Mouse (Mus musculus) myocyte (in vitro differentiated cells): ENCODE results near the gene Lrp2bp. TPM values are rescaled to one million over a fixed set of nuclear protein-coding genes. Genes with fewer than 3 reads are reported as not detected.
A peak's percentile ranks its signal among the peaks of the same experiment; 100 is the strongest.

Experiments used
- H3K27me3 ChIP-seq: one replicate; pipeline ENCODE4 v1.6.1; 2011; ENCODE audit not compliant: control insufficient read depth, insufficient read depth, insufficient read length
- H3K36me3 ChIP-seq: one replicate; pipeline ENCODE4 v1.6.1; 2011; ENCODE audit not compliant: control insufficient read depth, insufficient read depth
- H3K4me2 ChIP-seq: one replicate; pipeline ENCODE4 v1.6.1; 2011; ENCODE audit warnings: low read depth, control low read depth
- H3K4me3 ChIP-seq: one replicate; pipeline ENCODE4 v1.5.1; 2011; ENCODE audit warnings: mild to moderate bottlenecking, control low read depth, moderate library complexity
- H3K79me2 ChIP-seq: one replicate; pipeline ENCODE4 v1.6.1; 2011; ENCODE audit not compliant: control insufficient read depth, insufficient read depth
- H3ac ChIP-seq: one replicate; pipeline ENCODE4 v1.6.1; 2011; ENCODE audit not compliant: control insufficient read depth, insufficient read length
- CEBPB ChIP-seq: IDR thresholded peaks from 2 replicates; pipeline ENCODE4 v1.6.1; 2011; ENCODE audit warnings: mild to moderate bottlenecking, moderate library complexity; ENCODE audit not compliant: poor library complexity, insufficient read depth, severe bottlenecking
- E2F4 ChIP-seq: IDR thresholded peaks from one replicate; pipeline ENCODE4 v1.6.1; 2011; ENCODE audit warnings: mild to moderate bottlenecking, control low read depth, moderate library complexity; ENCODE audit not compliant: insufficient read depth
- MAX ChIP-seq: IDR thresholded peaks from one replicate; pipeline ENCODE4 v1.6.1; 2011; ENCODE audit warnings: low read depth, mild to moderate bottlenecking, control low read depth
- MYOD1 ChIP-seq, 3 experiments: IDR thresholded peaks; one replicate each; pipeline ENCODE4 v1.6.1; 2011; ENCODE audit warnings: control low read depth in 2 of 3, low read depth in 2 of 3, mild to moderate bottlenecking in 2 of 3, moderate library complexity in 1 of 3; ENCODE audit not compliant: insufficient read length in 2 of 3, control insufficient read depth in 1 of 3
- MYOG ChIP-seq, 3 experiments: IDR thresholded peaks; one replicate each; pipeline ENCODE4 v1.6.1; 2011; ENCODE audit warnings: control low read depth in 2 of 3, low read depth in 2 of 3, mild to moderate bottlenecking in 2 of 3; ENCODE audit not compliant: insufficient read length in 2 of 3, control insufficient read depth in 1 of 3, insufficient read depth in 1 of 3
- POLR2A ChIP-seq: IDR thresholded peaks from one replicate; pipeline ENCODE4 v1.6.1; 2011; ENCODE audit warnings: low read depth, mild to moderate bottlenecking, control low read depth, moderate library complexity; ENCODE audit not compliant: insufficient read length
- POLR2AphosphoS2 ChIP-seq: IDR thresholded peaks from one replicate; pipeline ENCODE4 v1.6.1; 2011; ENCODE audit warnings: low read depth, control low read depth; ENCODE audit not compliant: insufficient read length
- REST ChIP-seq: IDR thresholded peaks from one replicate; pipeline ENCODE4 v1.6.1; 2011; ENCODE audit warnings: mild to moderate bottlenecking, control low read depth, moderate library complexity; ENCODE audit not compliant: insufficient read depth, insufficient read length
- SRF ChIP-seq: IDR thresholded peaks from one replicate; pipeline ENCODE4 v1.6.1; 2011; ENCODE audit warnings: low read depth; ENCODE audit not compliant: control insufficient read depth, insufficient read length
- TCF12 ChIP-seq: IDR thresholded peaks from one replicate; pipeline ENCODE4 v1.6.1; 2011; ENCODE audit warnings: mild to moderate bottlenecking, control low read depth; ENCODE audit not compliant: poor library complexity, insufficient read depth, severe bottlenecking
- TCF3 ChIP-seq: IDR thresholded peaks from one replicate; pipeline ENCODE4 v1.6.1; 2011; ENCODE audit warnings: low read depth, control low read depth; ENCODE audit not compliant: insufficient read length
- USF1 ChIP-seq: IDR thresholded peaks from one replicate; pipeline ENCODE4 v1.6.1; 2011; ENCODE audit warnings: low read depth, mild to moderate bottlenecking, control low read depth, moderate library complexity
- polyA plus RNA-seq: library from polyadenylated mRNA; unstranded; fragments of >200 nt; fragmentation: generic; extraction: Trizol; gene quantifications from one replicate; pipeline ENCODE4 v1.2.1, GENCODE M21; 2012; ENCODE audit warnings: missing spikeins

Lrp2bp gene
- 0.08 TPM for polyA plus RNA-seq

DNA sequence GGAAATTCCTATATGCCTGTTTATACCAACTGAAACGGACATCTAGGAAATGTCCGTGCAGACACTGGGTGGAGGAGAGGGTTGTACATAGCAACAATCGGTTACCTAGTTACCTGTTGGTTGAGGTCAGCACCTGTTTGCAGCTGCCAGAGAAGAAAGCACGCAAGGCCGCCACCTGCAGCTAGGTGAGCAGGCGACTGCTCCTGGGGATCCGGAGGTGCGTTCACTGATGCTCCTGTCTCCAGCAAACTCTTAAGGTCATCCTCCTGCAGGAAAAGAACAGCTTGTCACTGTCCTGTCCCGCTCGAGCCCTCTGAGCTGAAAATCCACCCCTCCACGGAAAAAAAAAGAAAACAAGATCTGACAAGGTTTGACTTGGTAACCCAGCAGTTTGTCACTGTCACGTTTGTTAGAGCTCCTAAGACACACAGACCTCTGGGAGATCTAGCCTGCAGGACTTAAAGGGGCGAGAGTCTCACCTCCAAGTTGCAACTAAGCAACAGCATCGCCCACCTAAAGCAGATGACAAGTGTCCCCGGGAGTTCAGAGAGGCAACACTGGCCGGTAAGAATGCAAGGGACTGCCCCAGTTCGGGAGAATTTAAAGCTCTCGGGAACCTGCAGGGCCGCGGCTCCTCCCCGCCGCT lies at the start of gene Lrp2bp:
TSS of gene Lrp2bp (plus strand) at position 166 of the 646 bp plus-strand sequence.
- Histone ChIP-seq H3K27me3 (no peaks in the 10 kb centered on the region), H3ac (peak within 1 kb of the TSS; percentile 27), H3K79me2 (no peaks in the 10 kb centered on the region), H3K36me3 (peaks cover 14% of the 10 kb centered on the region), H3K4me2 (peak within 1 kb of the TSS; percentile 91), H3K4me3 (peak within 1 kb of the TSS; percentile 33)
- TF ChIP-seq MAX (no peak), SRF (no peak), POLR2AphosphoS2 (peak; percentile 34), E2F4 (no peak), MYOD1 (IDR thresholded peaks at IDR 0.05; ENCODE audit: control insufficient read depth in 1 of 3, insufficient read length in 2 of 3, low read depth in 2 of 3) (no peak), CEBPB (no peak), REST (no peak), USF1 (no peak)

DNA sequence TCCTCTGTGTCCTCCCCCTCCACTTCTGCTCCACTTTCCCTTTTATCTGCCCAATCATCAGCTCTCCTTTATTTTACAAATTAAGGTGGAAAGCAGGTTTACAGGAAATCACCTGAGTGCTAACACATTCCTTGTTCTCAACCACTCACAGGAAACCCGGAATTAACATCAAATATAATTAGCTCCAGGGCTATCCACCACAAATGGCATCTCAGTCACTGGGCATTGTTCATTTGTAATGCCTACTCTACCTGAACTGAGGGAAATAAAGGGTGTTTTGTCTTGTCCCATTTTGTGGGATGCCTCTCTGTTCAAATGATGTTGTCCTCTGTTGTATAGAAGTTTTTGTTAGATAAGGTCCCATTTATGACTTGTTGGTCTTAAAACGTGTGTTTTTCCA lies 48.5 kb upstream of the Lrp2bp start:
- Histone ChIP-seq H3K27me3 (no peaks in the 10 kb centered on the region), H3K4me3 (no peak overlapping the region), H3ac (no peak overlapping the region), H3K4me2 (no peak overlapping the region), H3K79me2 (no peaks in the 10 kb centered on the region), H3K36me3 (no peaks in the 10 kb centered on the region)
- TF ChIP-seq CEBPB = no peak
- TF ChIP-seq MYOD1 (IDR thresholded peaks at IDR 0.05; ENCODE audit: control insufficient read depth in 1 of 3, insufficient read length in 2 of 3, low read depth in 2 of 3) = no peak
- TF ChIP-seq POLR2AphosphoS2 = no peak
- TF ChIP-seq REST = no peak
- TF ChIP-seq SRF = no peak
- TF ChIP-seq MYOG (IDR thresholded peaks at IDR 0.05; ENCODE audit: control insufficient read depth in 1 of 3, insufficient read depth in 1 of 3, insufficient read length in 2 of 3, low read depth in 2 of 3) = no peak
- no peak for TF ChIP-seq TCF12
- TF ChIP-seq TCF3 = no peak

DNA sequence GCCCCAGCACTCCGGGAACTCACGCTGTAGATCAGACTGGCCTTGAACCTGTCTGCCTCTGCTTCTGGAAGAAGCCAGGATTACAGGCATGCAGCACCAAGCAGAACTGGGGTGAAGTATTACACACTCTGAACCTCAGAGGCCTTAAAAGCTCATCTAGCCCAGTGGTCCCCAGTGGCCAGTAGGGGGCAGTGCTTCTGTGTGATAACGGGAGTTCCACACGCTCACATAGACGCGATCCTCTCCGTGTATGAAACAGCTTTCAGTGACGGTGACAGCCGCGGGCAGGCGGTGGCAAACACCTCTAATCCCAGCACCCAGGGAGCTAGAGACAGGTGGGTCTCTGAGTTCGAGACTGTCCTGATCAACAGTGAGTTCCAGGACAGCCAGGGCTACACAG lies 28.2 kb upstream of the Lrp2bp start:
- no peaks in the 10 kb centered on the region for H3K27me3 ChIP-seq
- H3K4me2 ChIP-seq = no peak overlapping the region
- no peak overlapping the region for H3K4me3 ChIP-seq
- H3K36me3 ChIP-seq = no peaks in the 10 kb centered on the region
- H3ac ChIP-seq = no peak overlapping the region
- TF ChIP-seq POLR2AphosphoS2 = no peak
- no peak for TF ChIP-seq REST
- TF ChIP-seq MYOG (IDR thresholded peaks at IDR 0.05; ENCODE audit: control insufficient read depth in 1 of 3, insufficient read depth in 1 of 3, insufficient read length in 2 of 3, low read depth in 2 of 3) = no peak
- no peak for TF ChIP-seq CEBPB
- TF ChIP-seq SRF = no peak
- TF ChIP-seq MAX = no peak
- no peak for TF ChIP-seq TCF3
- peaks cover 4% of the 10 kb centered on the region for H3K79me2 ChIP-seq

DNA sequence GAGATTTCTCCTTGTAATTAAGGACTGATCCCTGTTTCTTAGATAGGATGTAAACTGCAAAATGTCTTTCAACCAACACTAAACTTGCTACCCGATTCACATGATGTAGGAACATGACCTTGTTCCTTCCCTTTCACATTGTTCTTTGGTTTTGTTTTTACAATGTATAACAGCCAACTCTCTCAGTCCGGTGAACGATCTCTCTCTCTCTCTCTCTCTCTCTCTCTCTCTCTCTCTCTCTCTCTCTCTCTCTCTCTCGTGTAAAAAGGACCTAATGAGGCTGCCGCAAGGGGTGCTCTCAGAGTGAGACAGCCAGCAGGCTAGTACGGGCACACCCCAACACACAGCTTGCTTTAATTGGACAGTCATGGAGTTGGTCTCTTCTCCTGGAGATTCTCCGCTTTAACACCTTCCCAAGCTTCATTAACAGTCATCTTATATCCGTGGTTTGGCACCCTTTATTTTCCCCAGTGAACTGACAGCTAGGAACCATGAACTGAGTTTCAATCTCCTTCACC lies 25.1 kb upstream of the Lrp2bp start:
- Histone ChIP-seq H3K36me3 (no peaks in the 10 kb centered on the region), H3K4me2 (peak overlapping the region; percentile 99), H3K79me2 (peaks cover 16% of the 10 kb centered on the region), H3K27me3 (no peaks in the 10 kb centered on the region), H3ac (no peak overlapping the region), H3K4me3 (peak overlapping the region; percentile 71)
- TF ChIP-seq MYOD1 (IDR thresholded peaks at IDR 0.05; ENCODE audit: control insufficient read depth in 1 of 3, insufficient read length in 2 of 3, low read depth in 2 of 3) (no peak), CEBPB (no peak), TCF3 (no peak), E2F4 (no peak), POLR2A (no peak)

DNA sequence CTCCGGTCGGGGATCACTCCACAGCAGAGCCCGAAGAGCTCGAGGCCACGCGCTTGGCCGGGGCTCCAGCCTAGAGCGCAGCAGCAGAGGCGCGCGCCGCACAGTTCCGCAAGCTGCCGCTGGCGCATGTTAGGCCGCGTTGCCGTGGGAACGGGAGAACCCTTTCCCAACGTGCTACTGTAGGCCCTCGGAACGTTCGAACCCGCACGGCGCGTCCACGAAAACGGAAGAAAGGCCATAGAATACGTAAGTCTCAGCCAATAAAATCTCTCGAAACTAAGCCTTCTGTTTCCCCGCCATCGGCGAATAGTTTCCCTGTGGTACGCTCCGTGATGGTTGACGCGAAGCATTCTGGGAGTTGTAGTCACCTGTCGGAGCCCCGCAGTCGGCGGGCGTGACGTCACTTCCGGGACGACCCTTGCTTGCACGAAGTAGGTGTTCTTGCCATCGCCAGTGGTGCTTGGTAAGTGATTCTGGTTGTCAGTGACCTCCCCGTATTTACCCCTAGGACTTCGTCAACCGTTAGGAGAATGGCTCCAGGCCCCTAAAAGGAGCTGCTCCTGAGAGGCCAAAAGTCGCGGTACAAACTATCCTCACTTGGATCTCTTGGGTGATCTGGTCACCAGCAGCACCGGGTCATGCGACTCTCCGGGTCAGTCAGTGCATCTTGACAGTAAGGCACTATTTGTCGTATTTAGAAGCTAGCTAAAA lies 23.8 kb upstream of the Lrp2bp start, which contains the start of the genes 1700029J07Rik and Ufsp2:
TSS of gene 1700029J07Rik (minus strand) at position 127 of the 711 bp plus-strand sequence.
TSS of gene Ufsp2 (plus strand) at position 403 of the 711 bp plus-strand sequence.
- Histone ChIP-seq H3K4me3 (peak within 1 kb of the TSS; percentile 71), H3K27me3 (no peaks in the 10 kb centered on the region), H3K4me2 (peak within 1 kb of the TSS; percentile 99), H3ac (peak within 1 kb of the TSS; percentile 3), H3K36me3 (no peaks in the 10 kb centered on the region), H3K79me2 (peaks cover 16% of the 10 kb centered on the region)
- TF ChIP-seq POLR2A (peak; percentile 66), MYOD1 (IDR thresholded peaks at IDR 0.05; ENCODE audit: control insufficient read depth in 1 of 3, insufficient read length in 2 of 3, low read depth in 2 of 3) (peak in 1 of 3 experiments; percentile 32), E2F4 (peak; percentile 26), SRF (peak; percentile 27), USF1 (no peak), MAX (peak; percentile 6), TCF12 (no peak), MYOG (IDR thresholded peaks at IDR 0.05; ENCODE audit: control insufficient read depth in 1 of 3, insufficient read depth in 1 of 3, insufficient read length in 2 of 3, low read depth in 2 of 3) (peak in 1 of 3 experiments; percentile 48), POLR2AphosphoS2 (peak; percentile 88)
